Mouse (Mus musculus) c-Kit-positive CD71-positive TER-119-positive erythroid progenitor cells, embryonic 14.5 days (primary cell): Measurements from ENCODE around the gene Mdm2.

Source experiments
- DNase-seq: peaks from one replicate; pipeline ENCODE4 v3.0.0-alpha.2; 2013; ENCODE audit warnings: low spot score

Gene Mdm2

DNA sequence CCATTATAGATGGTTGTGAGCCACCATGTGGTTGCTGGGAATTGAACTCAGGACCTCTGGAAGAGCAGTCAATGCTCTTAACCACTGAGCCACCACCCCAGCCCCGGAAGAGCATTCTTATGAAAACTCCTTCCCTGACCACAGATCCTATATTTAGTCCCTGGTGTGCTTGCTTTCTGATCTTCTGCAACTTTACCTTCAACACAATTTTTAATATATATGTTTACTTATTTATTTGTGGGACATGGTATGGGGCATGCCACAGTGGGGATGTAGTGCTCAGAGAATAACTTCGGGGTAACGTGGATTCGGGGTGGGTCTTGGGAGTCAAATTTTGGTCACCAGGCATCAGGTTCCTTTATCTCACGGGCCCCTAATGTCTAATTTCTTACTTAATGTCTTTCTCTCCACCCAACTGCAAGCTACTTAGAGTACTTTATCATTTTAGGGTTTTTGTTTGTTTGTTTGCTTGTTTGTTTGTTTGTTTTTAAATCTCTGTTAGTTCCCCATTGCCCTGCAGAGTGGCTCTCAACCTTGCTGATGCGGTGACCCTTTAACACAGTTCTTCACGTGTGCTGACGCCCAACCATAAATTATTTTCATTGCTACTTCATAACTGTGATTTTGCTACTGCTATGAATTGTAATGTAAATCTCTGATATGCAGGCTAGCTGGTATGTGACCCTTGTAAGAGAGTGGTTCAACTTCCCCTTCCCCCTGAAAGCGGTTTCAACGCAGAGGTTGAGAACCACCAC is 41.8 kb downstream of the Mdm2 start:
- no peak for DNase-seq

DNA sequence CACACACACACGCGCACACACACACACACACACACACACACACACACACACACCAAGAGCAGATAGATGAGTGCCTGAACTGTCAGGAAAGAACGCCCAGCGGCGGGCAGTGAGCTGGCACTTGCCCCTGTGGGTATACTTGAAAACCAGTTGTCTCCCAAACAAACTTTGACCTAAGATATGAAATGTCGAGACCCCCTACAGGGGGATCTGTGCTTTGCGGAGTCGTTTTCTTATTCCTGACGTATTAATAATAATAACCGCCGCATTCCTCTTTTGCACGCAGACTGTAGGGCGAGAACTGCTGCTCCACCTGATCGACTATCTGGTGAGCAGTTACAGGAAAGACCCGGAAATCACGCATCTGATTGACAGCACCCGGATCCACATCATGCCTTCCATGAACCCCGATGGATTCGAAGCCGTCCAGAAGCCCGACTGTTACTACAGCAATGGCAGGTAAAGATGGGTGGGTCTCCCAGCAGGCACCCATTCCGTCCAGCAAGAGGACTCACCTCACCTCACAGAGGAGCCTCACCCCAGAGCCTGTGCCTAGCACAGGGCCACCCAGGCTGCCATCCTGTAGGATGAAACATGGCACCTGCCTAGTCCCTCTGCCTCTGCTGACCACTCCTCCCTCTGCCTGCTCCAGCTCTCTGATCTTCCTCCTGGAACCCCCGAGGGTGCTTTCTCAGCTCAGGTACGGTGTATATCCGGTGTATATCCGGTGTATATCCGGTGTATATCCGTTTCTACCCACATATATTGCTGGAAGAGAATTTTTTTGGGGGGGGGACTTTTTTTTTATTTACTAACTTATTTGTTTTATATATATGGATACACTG is 42.7 kb downstream of the Mdm2 start:
- DNase-seq: no peak

DNA sequence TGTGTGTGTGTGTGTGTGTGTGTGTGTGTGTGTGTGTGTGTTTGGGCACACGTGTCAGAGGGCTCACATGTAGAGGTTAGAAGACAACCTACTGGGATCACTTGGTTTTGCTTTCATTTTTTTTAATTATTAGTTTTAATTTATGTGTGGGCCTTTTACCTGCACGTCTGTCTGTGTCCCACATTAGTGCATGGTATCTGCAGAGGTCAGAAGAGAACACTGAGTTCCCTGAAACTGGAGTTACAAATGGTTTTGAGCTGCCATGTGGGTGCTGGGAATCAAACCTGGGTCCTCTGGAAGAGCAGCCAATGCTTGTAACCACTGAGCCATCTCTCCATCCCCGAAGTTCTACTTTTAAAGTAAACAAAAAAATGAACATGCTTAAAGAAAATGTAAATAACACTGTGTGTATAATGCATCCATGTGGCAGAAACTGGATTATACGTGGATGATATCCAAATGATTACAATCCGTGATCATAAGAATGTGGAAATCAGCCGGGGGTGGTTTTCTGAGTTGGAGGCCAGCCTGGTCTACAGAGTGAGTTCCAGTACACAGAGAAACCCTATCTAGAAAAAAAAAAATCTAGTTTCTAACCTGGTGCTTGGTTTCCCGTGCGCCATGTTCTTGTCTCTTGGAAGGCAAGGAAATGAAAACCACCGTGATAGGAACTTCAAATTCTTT is 43.5 kb downstream of the Mdm2 start:
- DNase-seq: no peak

DNA sequence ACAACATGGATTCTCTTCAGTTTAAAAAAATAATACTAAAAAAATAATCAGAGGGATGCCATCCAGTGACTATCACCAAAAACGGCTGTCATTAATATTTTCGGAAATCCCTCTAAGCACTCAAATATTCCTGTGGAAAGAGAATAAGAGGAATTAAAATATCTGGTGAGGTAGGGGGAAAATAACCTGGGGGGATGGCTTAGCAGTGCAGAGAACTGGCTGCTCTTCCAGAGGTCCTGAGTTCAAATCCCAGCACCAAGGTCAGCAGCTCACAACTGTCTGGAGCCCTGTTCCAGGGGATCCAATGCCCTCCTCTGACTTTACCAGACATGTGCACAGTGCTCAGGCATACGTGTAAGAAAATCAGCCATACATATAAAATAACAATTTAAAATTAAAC is 44.2 kb downstream of the Mdm2 start:
- DNase-seq: no peak

DNA sequence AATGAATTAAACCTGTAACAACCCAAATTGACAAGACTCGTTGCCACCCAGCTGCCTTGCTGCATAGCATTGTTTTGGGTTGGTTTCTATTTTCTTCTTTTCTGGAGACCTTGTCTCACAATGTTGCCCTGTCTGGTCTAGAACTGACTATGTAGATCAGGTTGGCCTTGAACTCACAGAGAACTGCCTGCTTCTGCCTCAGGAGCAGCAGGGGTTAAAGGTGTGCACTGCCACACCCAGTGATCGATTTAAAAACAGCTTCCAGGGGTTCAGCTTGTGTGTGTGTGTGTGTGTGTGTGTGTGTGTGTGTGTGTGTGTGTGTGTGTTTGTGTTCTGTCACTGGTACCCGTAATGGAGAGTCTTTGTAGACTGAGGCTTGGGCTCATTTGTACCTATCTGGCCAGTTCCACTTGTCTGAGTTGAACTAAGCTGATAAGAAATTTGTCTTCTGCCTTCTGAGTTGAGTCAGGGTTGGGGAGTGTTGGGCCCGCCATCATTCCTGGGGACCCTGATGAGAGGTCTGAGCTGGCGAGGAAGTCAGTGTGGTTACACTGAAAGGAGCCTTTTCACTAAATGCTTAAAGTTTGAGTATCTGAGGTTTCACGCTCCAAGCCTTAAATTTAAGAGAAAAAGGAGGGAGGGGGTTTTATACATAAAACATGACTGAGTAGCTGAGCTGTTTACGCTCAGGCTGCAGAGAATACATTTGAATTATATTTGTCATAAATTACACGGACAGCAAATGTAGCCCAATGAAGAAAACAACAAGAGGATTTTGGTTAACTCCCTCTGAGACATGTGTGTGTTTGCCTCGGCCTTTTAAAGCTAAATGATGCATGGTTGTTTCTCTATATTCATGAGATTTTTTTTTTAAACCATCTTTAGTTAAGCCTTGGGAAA is 44.9 kb downstream of the Mdm2 start:
- no peak for DNase-seq

DNA sequence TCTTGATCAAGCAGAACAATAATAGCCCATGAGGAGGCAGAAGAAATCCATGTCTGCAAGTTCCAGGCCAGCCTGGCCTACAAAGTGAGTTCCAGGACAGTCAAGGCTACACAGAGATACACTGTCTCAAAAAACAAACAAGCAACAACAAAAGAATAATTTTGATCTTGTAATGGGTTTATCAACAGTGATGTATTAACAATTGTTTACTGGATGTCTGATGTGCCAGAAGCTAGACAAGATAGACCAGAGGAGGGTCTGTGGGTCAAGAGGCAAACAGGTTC is 45.7 kb downstream of the Mdm2 start:
- DNase-seq: no peak

DNA sequence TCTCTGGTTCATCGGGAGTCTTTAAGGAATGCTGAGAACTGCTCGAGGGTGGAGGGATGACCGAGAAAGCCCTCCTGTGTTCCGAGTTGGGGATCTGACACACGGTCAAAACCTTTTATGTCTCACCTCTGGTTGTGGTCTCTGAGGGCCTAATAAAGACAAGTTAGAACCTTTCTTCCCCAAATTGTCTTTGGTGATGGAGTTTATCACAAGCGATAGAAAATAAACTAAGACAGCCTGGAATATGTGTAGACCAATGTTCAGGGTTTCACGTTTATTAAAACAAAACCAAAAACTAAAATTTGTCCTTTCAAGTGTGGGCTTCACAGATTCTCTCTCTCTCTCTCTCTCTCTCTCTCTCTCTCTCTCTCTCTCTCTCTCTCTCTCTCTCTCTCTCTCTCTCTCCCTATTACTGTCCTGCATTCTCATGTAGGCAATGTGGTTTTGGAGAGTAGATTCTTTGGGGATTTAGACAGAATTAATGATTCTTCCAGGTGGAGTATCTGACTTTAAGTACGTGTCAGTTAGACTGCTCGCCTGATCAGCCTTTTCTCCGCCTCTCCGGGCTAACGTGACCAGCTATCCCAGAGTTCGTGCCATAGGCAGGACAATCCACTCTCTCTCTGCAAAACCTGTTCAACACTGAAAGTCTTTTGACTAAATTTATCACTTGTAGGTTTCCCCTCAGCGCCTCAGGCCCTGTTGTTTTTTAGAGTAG is 46.2 kb downstream of the Mdm2 start:
- no peak for DNase-seq

DNA sequence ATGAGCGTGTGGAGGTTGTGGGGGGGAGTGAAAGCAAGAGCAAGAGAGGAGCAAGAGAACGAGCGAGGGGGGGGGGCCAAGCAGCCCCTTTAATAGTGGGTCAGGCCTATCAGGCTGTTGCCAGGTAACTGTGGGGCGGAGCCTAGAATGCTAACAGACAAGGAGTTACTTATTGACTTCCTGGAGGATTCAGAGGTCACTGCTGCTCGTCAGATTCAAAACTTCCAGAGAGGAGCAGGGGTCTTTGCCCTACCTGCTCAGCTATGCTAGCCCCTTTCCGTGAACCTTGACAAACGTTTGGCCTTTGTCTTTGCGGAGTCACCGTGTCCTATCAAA is 46.7 kb downstream of the Mdm2 start:
- DNase-seq: no peak

DNA sequence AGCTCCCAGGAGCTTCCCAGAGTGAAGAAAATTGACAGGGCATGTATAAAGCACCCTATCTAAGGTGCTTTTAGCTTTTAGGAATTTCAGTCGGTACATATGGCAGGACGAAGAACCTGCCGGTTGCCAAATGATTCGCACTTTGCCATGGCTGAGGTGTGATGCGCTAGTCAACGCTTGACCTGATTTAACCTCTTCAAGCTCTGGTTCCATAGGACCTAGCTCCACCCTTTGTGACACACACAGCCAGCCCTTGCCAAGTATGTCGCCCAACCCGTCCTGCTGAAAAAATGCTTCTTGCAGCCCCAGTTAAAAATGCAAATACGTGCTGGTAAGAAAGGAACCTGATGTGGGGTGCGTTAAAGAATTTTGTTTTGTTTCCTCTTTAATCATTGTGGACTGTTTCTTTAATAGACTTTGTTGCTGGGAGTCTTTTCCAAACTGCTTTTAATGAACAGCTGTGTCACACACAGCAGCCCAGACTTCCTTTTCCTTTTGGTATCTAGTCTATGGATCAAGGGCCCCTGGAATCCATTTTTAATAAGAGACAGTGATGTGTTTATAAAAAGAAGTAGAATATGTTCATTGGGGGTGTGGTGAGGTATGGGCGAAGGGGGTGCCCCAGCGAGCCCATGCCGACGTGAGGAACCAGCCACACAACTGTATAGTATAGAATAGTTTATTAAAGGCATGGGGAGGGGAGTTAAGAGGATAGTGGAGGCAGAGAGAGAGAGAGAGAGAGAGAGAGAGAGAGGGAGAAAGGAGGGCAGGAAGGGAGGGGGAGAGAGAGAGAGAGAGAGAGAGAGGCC is 47.3 kb downstream of the Mdm2 start:
- DNase-seq: no peak

DNA sequence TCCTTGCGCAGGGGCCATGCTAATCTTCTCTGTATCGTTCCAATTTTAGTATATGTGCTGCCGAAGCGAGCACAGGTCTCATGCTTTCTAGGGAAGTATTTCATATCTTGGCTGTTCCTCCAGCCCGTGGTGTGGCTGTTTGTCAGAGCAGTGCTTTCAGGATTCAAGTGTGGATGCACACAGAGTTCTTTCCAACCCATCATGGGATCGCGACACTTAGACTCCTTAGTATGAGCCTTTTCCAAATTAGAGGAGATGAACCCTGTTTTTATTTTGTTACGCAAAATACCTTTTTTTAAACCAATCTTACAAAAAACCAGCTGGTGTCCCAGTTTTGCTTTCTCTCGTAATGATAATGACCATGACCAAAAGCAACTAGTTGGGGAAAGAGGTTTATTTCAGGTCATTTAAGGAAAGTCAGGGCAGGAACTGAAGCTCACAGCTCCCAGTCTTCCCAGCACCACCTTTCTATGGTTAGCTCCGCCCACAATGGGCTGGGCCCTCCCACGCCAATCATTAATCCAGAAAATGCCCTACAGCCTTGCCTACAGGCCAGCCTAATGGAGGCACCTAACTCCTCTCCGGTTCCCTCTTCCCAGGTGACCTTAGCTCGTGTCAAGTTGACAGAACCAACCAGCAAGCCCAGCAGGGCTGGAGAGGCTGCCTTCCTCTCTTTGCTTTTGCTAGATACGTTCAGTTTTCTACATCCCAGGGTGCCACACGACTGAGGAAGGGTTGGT is 48.1 kb downstream of the Mdm2 start:
- no peak for DNase-seq

DNA sequence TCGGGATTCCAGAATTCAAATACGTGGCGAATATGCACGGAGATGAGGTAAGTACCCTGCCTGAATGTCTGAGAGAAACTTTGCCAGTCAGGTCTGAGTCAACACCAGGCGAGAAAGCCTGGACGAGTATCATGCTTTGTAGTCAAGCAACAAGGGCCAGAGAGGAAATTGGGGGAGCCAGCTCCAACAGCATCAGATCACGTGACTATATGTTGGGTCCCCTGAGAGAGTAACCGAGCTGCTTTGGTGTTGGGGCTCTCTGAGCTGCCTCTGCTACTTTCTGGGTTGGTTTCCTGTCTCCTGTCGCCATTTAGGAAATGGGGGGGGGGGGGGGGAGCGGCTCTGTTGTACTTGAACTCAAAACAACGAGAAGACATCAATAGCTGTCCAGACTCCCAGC is 50.7 kb downstream of the Mdm2 start:
- DNase-seq: no peak

DNA sequence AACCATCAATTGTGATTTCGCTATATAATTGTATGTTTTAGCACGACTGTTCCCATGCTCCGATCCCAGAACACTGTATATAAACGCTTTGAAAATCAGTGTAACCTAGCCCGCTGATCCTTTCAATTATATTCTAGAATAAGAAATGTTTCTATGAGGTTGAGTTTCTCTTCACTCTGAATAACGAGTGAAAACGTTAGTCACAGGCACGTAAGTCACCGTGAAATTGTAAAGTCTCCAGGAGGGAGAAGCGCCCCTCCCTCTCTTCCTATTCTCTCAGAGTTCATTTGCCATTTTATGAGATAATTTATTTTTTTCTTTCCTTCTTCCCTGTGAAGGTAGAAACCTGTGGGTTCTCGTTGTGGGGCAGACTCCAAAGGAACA is 51.1 kb downstream of the Mdm2 start:
- no peak for DNase-seq

DNA sequence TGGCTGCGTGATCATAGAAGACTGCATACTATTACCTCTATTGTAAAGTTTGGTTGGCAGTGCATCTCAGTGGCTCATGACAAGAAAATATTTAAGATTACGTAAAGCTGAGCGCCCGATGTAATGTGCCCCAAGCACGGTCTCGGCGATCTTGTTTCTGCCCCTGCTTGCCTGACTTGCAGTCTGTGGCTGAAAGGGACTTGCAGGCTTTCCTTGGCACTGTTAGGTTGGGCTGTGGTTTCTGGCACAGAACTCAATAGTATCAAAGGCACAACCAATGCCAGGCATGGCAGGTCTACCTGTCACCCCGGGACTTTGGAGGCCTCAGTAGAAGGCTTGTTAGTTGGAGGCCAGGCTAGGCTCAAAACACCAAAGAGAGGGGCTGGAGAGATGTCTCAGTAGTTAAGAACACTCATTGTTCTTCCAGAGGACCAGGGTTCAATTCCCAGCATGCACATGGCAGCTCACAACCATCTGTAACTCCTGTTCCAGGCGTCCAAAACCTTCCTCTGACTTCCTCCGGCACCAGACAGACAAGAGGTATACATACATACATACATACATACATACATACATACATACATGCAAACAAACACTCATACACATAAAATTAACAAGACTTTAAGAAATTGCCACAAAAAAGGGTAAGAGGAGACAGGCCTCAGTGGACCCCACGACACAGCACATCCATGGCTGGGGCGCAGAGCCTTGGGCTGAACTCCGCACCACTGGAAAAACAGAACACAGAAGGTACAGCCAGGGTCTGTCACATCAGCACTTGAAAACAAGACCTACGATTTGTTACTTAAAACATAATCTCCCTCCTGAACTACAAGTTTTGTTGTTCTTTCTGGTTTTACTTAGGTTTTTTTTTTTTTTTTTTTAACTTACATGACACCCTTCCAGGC is 51.8 kb downstream of the Mdm2 start:
- DNase-seq: no peak

DNA sequence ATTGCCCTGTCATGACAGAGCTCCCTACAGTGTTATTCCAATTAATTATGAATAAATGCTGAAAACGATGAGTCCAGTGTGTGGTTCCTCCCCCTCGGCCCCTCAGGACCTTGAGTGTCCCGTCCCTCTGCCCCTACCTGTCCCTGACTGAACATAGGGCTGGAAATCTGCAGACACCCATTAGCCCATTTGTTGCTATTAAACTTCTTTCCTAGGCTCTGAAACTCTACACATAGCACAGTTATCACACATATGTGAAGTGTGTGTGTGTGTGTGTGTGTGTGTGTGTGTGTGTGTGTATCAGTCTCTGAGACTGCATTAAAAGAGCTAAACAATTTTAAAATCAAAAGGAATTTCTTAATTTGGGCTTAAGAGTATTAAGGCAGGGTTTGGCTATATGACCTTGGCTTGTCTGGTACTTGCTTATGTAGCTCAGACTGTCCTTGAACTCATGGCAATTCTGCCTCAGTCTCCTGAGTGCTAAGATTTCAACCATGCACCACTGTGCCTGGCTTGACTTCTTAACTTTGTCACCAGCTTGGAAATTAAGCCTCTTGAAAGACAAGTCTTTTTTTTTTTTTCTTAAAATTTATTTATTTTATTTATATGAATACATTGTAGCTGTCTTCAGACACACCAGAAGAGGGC is 52.8 kb downstream of the Mdm2 start:
- no peak for DNase-seq

DNA sequence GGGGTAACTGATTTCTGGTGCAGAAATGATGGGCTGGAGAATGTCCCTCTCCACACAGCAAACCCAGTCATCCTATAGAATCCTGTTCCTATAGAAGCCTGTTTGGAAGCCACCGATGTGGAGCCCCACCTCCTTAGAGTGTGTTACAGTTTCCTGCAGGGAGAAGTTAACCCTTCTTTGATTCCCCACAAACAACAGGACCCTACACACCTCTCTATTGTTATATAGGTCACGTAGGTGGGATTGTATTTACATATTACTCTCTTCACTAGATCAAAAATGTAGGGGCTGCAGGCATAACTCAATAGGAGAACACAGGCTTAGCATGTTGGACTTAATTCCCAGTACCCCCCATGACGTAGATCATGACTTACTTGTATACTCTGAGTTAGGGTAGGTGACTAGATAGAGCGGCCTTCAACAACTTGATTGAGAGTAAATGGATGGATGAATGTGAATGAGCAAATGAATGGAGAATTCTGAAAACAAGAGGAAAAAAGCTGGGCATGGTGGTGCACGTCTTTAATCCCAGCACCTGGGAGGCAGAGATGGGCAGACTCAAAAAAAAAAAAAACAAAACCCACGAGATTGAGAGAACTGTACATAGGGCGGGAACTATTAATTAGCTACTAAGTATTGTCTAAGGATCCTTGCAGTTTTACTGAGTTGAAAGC is 53.4 kb downstream of the Mdm2 start:
- no peak for DNase-seq

DNA sequence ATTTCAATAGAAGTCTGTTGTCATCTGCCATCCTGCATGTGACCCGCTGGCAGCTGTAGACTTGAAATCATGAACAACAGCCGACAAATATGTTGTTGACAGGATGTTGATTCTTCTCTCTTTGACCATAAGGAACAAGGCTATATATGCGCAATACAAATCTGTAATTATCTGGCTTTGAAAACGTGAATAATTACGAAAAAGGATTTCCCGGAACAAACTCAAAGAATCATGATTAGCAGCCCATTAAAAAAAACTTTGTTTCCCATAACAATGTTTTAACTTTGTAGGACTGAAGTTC is 53.9 kb downstream of the Mdm2 start:
- DNase-seq: no peak

DNA sequence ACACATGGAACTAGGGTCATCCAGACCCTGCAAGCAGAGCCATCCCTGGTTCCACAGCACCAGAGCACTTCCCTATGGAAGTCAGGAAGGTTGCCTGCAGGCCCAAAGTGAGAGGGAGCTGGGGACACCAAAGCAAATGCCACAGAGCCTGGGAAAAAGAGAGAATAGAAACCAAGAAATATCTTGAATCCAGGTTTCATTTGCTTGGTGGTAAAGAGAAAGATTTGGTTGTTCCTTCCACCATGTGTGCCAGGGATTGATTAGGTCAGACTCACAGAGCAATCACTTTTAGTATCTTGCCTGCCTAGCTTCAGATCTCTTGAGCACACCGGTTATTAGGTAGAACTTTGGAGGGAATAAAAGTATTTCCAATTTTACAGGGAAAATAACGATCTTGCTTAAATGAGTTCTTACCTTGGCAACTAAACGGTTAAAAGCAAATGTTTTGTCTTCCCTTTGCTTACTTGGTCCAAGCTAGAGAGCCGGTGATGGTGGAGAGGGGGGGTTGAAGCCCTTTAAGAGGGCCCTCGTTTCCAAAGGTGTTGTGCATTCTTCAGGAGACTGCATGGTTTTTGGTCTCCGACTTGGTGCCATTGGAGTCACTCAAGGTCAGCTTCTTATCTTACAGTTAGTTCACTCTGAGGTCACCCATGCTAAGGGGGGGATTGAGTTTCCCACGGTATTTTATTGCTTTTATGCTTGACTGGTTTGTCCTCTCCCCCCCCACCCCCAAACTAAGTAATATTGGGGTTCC is 54.5 kb downstream of the Mdm2 start:
- no peak for DNase-seq
